Mouse (Mus musculus) heart, adult 11 months (tissue): Measurements from ENCODE around the gene Kndc1.

Experiments
- DNase-seq: peaks from one replicate; pipeline ENCODE4 v3.0.0; 2022

The Kndc1 gene

DNA sequence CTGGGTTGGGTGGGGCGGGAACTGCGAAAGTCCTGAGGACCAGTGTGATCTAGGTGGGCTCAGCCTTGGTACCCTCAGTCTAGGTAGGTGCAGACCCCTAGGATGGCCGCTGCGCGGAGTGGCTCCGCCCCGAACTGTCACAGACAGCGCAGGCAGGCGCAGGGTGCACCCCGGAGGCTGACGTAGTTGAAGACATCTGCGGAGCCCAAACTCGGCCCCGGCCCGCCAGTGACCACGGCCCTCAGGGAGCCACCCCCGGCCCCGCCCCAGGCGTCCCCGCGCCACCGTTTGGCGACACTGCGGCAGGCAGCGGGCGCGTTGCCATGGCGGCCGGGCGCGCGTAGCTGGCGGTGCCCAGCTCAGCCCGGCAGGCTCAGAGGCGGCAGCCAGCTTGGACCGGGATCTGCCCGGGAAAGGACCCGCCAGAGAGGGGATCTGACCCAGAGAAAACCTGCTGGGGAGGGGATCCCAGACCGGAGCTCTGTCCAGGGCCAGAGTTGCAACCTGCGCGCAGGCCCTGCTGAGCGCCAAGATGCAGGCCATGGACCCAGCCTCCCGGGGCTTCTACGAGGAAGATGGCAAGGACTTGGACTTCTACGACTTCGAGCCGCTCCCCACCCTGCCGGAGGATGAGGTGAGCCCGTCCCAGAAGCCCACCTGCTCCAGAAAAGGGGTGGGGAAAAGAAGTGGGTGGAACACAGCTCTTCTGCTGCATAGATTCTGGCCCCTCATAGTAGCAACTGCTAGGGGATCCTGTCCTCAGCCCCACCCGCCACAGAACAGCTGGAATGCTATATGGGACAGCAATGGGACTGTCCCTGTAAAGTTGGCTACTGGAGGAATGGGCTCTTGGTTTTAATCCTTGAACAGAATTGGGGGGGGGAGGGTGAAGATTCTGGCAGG lies at the start of gene Kndc1:
TSS of gene Kndc1 (plus strand) at position 42 of the 903 bp plus-strand sequence.
- DNase-seq: peak; percentile 74

DNA sequence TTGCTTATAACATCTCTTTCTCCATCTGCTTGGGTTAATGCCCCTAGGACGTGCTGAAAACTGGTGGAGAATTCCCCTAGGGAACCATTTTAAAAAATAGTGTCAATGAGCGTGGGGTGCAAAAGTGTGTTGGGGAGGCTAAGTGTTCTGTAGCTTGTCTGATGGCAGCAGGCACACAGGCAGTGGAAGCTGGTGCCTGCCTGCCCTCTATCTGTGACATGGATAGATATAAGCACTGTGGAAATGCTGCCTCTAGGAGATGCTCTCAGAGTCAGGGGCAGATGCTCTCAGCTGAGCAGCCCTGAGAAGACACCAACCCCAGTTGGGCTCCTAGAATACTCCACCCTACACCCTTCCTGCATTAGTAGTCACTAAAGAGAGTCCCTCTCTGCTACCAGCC lies 49.4 kb upstream of the Kndc1 start:
- DNase-seq: no peak

DNA sequence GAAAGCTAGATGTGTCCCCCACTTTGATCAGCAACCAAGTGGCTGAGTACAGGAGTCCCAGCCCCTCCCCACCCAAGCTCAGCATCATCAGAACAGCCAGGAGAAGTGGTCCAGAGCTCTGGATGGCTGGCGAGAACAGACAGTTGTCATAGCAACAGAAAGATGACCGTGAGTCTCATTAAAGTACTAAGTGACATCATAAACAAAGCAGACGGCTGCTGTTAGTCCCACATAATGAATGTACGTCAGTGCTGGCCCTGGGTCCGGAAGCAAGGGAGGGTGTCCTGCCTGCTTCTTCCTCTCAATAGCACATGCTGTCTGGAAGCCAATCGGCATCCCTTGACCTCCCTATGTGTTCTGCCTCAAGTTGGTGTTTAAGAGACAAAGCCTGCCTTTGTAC lies 44.3 kb upstream of the Kndc1 start:
- DNase-seq: peak; percentile 41

DNA sequence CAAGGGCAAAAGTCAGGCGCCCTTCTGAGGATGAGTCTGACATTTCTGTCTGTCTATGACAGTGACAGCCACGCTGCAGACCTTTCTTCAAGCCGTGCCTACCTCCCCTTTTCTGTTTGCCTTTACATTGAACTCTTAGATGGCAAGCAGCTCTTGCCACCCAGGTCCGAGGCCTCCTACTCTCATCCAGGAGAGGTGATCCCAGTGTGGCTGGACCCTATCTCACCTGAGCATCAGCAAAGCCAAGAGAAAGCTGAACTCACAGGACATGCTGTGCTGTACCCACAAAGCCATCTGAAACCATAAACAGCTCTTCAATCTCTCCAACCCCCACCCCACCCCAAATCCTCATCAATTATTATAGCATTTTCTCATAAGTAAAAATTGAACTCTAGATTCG lies 43.8 kb upstream of the Kndc1 start:
- peak; percentile 64 for DNase-seq

DNA sequence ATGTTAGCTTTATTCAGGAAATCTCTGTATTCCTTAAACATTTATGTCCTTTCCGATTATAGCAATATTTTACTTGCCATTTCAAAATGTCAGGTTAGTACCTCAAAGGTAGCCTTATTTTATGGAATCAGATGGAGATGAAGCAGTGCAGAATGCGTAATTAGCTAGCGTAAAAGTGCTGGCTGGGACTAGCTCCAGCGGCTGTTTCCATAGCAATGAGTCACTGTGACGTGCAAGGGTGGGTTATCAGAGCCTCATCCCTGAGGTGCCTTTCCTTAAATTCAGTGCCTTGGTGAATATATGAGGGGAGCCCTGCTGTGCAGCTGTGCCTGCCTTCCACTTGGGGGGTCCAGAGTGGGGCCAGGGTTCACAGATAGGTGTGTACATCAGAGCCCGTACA lies 43.4 kb upstream of the Kndc1 start:
- DNase-seq: peak; percentile 83

DNA sequence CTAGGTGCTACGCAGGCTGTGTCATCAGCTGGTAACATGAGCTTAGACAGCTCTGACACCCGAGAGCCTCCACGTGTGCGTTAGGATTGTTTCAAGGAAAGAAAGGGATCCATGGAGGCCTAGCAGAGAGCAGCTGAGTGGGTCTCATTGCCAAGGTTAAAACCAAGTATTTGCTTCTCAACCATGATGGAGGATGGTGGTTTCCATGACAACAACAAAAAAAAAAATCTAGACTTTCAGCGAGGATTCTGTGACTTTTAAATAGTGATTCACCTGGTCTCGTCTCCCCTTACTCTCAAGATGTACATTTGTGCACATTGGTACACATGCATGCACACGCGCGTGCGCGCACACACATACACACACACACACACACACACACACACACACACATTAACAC lies 39.2 kb upstream of the Kndc1 start:
- DNase-seq: no peak

DNA sequence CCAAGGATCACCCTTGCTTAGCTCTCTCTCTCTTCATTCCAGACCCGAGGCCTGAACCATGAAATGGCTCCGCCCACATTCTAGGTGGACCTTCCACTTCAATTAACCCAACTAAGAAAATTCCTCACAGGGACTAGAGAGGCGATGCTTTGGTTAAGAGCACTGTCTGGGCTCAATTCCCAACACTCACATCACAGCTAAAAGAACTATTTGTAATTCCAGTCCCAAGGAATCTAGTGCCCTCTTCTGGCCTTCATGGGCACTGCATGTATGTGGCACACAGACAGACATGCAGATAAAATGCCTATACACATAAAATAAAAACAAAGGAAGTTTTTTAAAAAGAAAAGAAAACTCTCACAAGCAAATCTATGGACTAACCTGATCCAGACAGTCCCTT lies 33.1 kb upstream of the Kndc1 start:
- peak; percentile 88 for DNase-seq

DNA sequence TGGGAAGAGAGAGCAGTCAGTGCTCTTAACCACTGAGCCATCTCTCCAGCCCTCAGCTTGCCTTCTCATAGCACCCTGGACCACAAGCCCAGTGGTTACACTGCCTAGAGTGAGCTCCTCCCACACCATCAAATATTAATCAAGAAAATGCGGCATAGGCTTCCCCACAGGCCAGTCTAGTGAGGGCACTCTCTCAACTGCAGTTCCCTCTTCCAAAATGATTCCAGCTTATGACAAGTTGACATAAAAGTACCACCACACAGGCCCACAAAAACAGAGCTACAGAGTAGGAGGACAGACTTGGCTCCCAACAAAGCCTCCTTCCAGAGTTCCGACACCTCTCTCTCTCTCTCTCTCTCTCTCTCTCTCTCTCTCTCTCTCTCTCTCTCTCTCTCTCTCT lies 31.4 kb upstream of the Kndc1 start:
- peak; percentile 70 for DNase-seq

DNA sequence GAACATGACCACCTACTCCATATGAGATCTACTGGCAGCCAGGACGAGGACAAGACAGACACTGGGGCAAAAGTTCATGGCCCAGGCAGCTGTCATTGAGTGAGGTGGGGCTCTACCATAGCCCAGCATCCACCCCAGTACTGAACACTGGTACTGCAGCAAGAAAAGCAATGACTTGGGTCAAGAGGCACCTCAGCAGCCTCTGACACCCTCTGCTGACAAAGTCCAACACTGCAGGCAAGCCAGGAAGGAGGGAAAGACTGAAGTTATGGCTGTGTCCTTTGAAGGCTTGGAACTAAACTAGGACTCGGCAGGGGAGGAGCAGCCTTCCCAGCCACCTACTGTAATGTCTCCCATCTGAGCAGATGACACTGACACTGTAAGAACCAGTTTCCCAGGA lies 30.2 kb upstream of the Kndc1 start:
- DNase-seq: peak; percentile 70

DNA sequence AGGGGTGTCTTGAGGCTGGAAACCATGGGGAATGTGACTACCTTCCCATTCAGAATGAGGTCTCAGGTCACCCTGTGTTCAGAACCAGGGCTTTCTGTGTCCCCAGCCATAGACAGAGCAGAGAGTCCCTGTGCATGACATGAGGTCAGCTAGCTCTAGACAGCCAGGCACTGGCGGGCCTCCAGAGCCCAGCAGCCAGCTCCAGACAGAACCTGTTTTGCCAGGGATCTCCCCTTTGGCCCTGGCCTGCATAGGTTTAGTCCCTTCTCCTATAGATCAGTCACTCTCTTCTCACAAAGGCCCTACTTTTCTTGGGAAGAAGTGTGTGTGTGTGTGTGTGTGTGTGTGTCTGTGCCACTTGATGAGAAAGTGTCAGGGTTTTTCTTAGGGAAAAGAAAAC lies 29.6 kb upstream of the Kndc1 start:
- peak; percentile 54 for DNase-seq

DNA sequence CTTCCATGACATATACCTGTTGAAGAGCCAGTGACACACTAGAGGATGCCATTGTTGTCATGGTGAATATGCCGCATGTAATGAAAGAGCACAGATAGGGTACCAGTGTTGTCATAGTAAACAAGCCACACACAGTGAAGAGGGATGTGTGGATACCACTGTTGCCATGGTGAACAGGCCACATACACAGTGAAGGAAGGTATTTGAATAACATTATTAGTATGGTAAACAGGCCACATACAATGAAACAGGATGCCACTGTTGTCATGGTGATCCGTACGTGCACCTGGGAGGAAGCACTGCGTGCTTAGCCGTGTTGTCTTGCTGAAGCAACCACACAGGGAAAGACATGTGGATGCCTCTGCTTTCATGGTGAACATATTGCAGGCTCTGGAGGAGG lies 23.5 kb upstream of the Kndc1 start:
- DNase-seq: no peak

DNA sequence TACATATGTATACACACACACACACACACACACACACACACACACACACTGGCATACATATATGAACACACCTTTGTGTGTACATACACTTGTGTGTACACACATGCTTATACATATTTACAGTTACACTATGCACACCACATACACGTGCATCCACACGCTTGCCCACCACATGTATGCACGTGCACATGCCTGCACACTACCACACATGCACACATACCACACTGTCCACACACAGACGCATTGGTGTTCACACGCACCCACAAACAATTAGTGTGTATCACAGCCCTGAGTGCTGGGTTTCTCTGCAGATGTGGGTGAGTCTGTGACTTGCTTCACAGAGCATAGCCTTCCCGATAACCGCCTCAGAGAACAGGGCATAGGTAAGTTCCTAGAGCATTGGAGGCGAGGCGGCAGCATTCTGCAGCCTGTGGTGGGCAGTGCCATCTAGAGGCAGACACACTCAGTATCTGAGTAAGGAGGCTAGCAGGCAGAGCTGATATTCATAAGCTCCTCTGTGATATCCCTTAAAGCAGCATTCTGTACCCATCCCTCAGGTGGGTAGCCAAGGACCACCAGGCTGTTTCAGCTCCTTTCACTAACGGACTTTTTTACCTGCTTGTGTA lies 17.2 kb upstream of the Kndc1 start:
- no peak for DNase-seq

DNA sequence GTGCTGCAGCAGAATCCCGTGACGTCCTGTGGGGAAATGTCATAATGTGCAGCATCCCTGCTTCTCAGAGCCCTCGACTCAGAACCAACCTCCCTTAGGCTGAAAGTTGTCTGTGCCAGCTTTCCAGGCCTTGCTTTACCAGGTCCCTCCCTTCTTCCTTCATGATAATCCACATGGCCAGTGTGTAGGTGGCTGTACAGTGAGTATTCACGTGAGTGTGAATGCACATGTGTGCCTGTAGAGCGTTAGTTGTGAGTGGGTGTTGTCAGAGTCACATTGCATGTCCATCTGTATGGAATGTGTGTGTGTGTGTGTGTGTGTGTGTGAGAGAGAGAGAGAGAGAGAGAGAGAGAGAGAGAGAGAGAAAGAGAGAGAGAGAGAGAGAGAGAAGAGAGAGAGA lies 16.4 kb upstream of the Kndc1 start:
- DNase-seq: no peak

DNA sequence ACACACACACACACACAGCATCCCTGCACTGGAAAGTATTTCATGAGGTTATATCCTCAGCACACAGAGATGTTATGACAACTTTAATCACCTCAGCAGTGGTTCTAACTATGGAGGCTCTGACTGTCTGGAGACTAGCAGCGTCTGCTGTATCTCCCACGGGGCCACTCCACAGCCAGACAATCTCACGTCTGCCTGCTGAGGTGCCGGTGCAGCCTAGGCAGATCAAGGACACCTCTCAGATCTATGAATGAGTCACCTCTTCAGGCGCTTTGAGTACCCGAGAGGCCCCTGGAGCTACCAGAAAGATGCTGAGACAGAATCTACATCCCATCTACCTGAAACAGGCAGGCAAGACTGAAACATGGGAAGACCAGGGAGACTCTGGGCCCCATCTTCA lies 15.9 kb upstream of the Kndc1 start:
- DNase-seq: no peak

DNA sequence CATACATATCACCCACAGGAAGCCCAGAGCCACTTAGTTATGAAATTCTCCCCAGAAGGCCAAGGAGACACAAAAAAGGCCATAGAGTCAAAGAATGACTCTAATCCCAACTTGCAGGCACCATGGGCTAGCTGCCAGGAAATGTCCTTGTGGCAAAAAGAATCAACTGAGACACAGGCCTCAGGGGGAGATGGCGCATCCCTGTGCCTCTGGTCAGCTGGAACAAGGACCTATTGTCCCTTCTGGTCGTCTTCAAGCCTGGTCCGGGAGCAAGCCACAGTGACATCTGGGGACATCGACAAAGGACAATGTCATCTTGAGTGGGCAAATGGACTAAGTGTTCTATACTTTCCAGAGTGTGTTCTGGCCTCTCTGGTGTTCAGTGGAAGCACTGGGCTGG lies 11.0 kb upstream of the Kndc1 start:
- no peak for DNase-seq

DNA sequence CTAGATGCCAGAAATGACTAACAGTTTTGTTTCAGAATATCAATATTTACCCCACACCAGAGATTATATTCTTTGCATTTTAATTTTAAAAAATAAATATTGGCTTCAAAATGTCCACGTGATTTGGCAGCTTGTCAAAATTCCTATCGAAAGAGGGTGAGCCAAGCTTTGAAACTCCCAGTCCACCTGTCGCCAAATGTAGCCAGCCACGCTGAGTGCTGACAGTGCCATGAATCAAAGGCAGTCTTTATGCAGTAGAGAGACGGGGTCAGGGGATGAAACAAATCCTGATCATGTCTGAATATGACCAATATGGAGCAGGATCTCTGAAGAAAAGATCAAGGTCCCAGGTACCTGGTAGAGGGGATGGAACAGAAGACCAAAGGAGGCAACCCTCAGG lies 2.7 kb upstream of the Kndc1 start:
- peak; percentile 58 for DNase-seq

DNA sequence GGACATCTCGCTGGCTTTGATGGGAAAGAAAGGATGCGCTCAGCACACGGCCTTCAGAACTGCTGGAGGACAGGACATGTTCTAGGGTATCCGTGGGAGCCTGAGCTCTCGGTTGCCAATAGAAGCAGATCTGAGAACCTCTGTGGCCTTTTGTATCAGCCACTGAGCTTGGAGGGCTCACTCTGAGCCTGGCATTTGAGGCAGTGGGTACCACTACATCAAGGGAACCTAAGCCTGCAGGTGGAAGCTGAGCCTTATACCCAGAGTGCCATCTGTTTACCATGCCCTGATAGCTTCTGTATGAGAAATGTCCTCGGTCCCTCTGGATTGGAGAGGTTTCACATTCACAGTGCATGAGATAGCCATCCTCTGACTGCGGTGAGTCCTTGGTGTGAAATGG lies 1.8 kb downstream of the Kndc1 start:
- no peak for DNase-seq

DNA sequence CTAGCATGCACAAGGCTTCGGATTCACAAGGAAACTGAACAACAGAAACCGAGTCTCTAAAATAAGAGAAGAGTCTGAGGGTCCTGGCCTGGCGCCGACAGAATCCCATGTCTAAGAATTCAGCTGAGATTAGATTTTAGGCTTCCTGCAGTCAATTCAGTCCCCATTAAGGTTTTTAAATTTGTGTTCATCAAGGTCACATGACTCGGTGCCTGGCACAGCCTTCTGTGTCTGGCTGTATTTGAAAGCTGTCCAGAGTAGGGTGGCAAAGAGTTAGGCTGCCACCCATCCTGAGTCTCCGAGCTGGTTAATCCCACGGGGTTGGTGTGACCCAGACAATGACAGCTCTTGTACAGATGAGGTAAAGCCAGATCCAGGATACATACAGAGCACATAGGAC lies 2.3 kb downstream of the Kndc1 start:
- DNase-seq: no peak

DNA sequence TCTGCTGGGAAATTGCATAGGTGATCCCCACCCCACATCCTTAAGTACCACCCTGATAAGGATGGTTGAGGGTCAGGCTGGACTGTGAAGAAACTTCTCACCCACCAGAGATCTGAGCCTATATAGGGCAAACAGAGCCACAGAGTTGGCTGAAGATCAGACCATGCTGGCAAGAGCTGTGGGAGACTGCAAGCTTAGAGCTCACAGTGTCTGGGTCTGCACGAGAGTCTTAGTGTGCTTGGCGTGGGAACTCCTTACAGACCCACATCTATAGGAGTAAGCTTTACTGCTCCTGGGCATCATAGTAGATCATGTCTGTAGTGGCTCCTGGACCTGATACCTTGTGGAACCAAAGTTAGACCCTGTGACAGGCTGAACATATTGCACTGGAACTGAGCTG lies 4.1 kb downstream of the Kndc1 start:
- DNase-seq: no peak

DNA sequence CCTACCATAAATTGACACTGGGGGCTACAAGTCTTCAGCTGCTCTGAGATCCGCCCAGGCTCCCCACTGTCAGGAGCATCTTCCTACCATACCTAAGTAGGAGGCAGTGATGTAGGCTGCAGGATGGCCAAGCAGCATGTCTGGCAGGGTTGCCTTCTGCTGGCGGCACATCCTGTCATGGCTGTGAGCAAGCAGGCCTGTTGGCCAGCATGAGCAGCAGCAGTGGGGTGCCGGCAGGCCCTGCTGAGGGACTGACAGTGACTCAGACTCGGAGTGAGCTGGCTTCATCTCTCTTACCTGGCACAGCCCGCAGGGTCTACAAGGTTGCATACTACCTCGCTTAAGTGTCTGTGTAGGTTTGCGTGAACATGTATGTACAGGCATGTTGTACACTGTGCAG lies 5.0 kb downstream of the Kndc1 start:
- no peak for DNase-seq

DNA sequence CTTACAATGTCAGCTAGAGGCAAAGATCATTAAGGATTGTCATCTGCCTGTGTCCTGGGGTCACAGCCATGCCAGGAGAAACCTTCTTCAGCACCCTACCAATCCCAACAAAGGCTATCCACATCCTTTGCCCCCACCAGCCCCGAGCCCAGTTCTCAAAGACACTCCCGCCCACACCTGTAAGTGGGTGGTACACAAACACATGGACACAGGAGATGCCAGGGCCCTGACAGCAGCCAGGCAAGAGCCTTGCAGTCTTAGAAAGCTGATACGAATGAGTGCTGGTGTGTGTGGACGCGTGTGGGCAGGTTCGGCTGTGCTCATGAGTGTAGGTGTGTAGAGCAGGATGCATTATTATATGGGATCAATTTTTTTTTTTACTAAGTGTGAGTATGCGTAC lies 6.0 kb downstream of the Kndc1 start:
- no peak for DNase-seq

DNA sequence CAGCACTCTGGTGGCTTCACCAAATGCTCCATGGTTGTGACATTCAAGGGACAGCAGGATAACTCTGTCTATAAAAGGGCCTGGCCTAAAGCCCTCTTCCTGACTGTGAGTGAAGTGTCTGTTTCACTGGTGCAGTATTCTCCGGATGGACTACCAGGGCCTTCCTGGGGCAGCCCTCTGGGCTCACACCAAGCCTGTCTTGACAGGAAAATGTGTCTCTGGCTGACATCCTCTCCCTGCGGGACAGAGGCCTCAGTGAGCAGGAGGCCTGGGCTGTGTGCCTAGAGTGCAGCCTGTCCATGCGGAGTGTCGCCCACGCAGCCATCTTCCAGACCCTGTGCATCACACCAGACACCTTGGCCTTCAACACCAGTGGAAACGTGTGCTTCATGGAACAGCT lies 6.4 kb downstream of the Kndc1 start:
- DNase-seq: no peak

DNA sequence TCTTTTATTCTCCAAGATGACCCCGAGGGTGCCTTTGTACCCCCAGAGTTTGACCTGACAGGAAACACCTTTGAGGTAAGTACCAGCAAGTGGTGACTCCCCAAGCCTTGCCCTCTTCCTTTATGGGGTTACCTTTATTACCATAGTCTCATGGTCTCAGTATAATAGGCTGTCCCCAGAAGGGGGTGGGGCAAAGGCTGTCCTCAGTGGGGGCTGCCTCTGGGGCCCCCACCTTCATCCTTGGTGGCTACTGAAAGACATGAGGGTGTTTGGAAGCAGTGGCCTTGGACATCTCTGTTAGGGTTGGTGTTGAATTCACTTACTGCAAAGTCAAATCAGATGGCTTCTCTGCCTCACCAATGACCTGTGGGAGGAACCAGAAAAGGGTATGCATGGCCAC lies 7.5 kb downstream of the Kndc1 start:
- no peak for DNase-seq

DNA sequence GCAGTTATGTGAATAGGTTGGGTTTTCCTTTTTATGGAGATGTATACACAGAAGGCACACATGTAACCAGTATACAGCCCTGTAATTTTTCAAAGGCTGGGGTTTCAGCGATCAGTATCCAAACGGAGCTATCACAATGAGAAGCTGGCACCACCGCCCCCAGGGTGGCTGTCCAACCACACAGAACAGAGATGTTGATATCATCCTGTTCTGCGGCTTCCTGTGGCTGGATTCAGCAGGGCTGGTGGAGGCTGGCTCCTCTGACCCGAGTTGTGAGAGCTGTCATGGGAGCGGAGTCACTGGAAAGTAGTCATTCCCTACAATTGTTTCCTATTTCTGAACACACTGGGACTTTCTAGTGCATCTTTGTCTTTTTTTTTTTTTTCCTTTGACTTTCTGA lies 10.8 kb downstream of the Kndc1 start:
- no peak for DNase-seq

DNA sequence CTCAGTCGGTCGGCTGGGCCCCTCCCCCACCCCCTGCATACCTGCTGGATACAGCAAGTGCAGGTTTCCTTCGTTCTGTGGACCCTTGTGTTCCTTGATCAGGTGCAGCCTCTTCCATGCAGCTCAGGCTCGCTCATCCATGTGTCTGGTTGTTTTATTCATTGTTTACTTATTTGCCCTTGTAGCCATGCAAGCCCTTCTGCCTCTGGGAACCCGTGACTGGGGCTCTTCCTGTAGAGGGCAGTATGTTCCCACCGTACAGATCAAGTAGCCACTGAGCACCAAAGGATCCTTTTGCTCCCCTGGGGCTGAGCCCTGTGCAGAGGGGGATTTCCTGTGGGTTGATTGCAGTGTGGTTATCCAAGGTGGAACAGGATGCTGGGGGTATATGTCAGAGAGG lies 11.2 kb downstream of the Kndc1 start:
- peak; percentile 89 for DNase-seq
